Mouse (Mus musculus): ENCODE results near the gene Taf8.

Taf8 gene

GRCm38 (mm10) chr17:47501946-47502706 is at the start of gene Taf8:
Gene Taf8, minus strand, starts transcription at chr17:47502292.
- DNase-seq (ENCODE audit: low read depth, low spot score), result peak; percentile 96

GRCm38 (mm10) chr17:47551049-47551448 is 49.0 kb upstream of the Taf8 start:
- no peak for DNase-seq (ENCODE audit: low read depth, low spot score)

- no peak for DNase-seq (ENCODE audit: low read depth, low spot score)
Measured at GRCm38 (mm10) chr17:47545861-47546331, 43.8 kb upstream of the Taf8 start.

GRCm38 (mm10) chr17:47545154-47545553 is 43.1 kb upstream of the Taf8 start:
- no peak for DNase-seq (ENCODE audit: low read depth, low spot score)

- no peak for DNase-seq (ENCODE audit: low read depth, low spot score)
Measured at GRCm38 (mm10) chr17:47543051-47543650, 41.1 kb upstream of the Taf8 start.

GRCm38 (mm10) chr17:47542061-47542460 is 40.0 kb upstream of the Taf8 start:
- DNase-seq (ENCODE audit: low read depth, low spot score), result peak; percentile 68

GRCm38 (mm10) chr17:47539128-47539527 is 37.0 kb upstream of the Taf8 start:
- DNase-seq (ENCODE audit: low read depth, low spot score), result no peak

- DNase-seq (ENCODE audit: low read depth, low spot score), result no peak
Measured at GRCm38 (mm10) chr17:47538049-47538448, 36.0 kb upstream of the Taf8 start.

- peak; percentile 44 for DNase-seq (ENCODE audit: low read depth, low spot score)
Measured at GRCm38 (mm10) chr17:47535812-47536236, 33.7 kb upstream of the Taf8 start.

- peak; percentile 85 for DNase-seq (ENCODE audit: low read depth, low spot score)
Measured at GRCm38 (mm10) chr17:47533691-47534090, 31.6 kb upstream of the Taf8 start.

- DNase-seq (ENCODE audit: low read depth, low spot score), result no peak
Measured at GRCm38 (mm10) chr17:47532364-47532763, 30.3 kb upstream of the Taf8 start.

GRCm38 (mm10) chr17:47531387-47531818 is 29.3 kb upstream of the Taf8 start:
- peak; percentile 91 for DNase-seq (ENCODE audit: low read depth, low spot score)

- no peak for DNase-seq (ENCODE audit: low read depth, low spot score)
Measured at GRCm38 (mm10) chr17:47529595-47529994, 27.5 kb upstream of the Taf8 start.

- peak; percentile 45 for DNase-seq (ENCODE audit: low read depth, low spot score)
Measured at GRCm38 (mm10) chr17:47528919-47529318, 26.8 kb upstream of the Taf8 start.

- DNase-seq (ENCODE audit: low read depth, low spot score), result peak; percentile 62
Measured at GRCm38 (mm10) chr17:47527581-47528300, 25.6 kb upstream of the Taf8 start.

- peak; percentile 42 for DNase-seq (ENCODE audit: low read depth, low spot score)
Measured at GRCm38 (mm10) chr17:47526856-47527520, 24.9 kb upstream of the Taf8 start.

- no peak for DNase-seq (ENCODE audit: low read depth, low spot score)
Measured at GRCm38 (mm10) chr17:47524991-47525390, 22.9 kb upstream of the Taf8 start.

GRCm38 (mm10) chr17:47524055-47524454 is 22.0 kb upstream of the Taf8 start:
- peak; percentile 62 for DNase-seq (ENCODE audit: low read depth, low spot score)

GRCm38 (mm10) chr17:47523211-47523682 is 21.2 kb upstream of the Taf8 start:
- peak; percentile 25 for DNase-seq (ENCODE audit: low read depth, low spot score)

GRCm38 (mm10) chr17:47522536-47522935 is 20.4 kb upstream of the Taf8 start:
- DNase-seq (ENCODE audit: low read depth, low spot score), result peak; percentile 12

- DNase-seq (ENCODE audit: low read depth, low spot score), result peak; percentile 92
Measured at GRCm38 (mm10) chr17:47521551-47522258, 19.6 kb upstream of the Taf8 start.
